Mouse (Mus musculus) liver, embryonic 14.5 days (tissue): ENCODE results near the gene Lbp.

ENCODE experiments used
- CTCF ChIP-seq: IDR thresholded peaks from 2 replicates; pipeline ENCODE4 v1.5.1; 2016; ENCODE audit warnings: antibody characterized with exemption, low read depth, control low read depth
- EP300 ChIP-seq: IDR thresholded peaks from 2 replicates; pipeline ENCODE4 v1.6.1; 2016; ENCODE audit warnings: antibody characterized with exemption, low read depth

DNA sequence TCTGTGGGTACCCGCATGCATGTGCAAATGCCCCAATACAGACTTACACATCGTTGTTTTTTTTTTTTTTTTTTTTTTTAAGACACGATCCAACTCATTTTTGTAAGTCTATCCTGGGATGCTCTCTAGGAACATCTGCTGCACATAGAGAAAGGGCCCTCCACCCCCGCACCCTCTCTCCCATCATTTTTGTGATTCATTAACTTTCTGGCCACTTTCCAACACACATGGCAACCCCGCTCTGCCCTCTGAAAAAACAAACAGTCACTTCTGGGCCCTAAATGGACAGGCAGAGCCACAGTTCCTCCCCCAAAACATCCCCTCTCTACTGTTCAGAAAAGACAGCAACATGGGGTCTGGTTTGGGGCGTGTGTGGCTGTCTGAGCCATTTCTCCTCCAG lies 20.6 kb upstream of the Lbp start:
- no peak for TF ChIP-seq CTCF
- no peak for TF ChIP-seq EP300
